Mouse (Mus musculus) MEL (cell line): ENCODE measurements around the gene Lipc.

Experiments used
- CTCF ChIP-seq, 3 experiments: IDR thresholded peaks in 2 of 3; conservative IDR thresholded peaks in 1 of 3; 2 replicates each; pipeline ENCODE4 v1.5.1; 2011 to 2012; ENCODE audit warnings: low read length in 3 of 3, low read depth in 2 of 3, mild to moderate bottlenecking in 2 of 3, improper control_type of control experiment in 1 of 3, inconsistent platforms in 1 of 3, mixed read lengths in 1 of 3, moderate library complexity in 1 of 3; ENCODE audit not compliant: control insufficient read depth in 1 of 3, insufficient read depth in 1 of 3, poor library complexity in 1 of 3, severe bottlenecking in 1 of 3
- E2F4 ChIP-seq: IDR thresholded peaks from 2 replicates; pipeline ENCODE4 v1.6.1; 2011; ENCODE audit warnings: low read depth, low read length, improper control_type of control experiment, borderline replicate concordance
- ELF1 ChIP-seq: IDR thresholded peaks from 2 replicates; pipeline ENCODE4 v1.6.1; 2014; ENCODE audit warnings: low read depth, mild to moderate bottlenecking, inconsistent platforms, low read length, improper control_type of control experiment, moderate library complexity
- MAX ChIP-seq: IDR thresholded peaks from 2 replicates; pipeline ENCODE4 v1.6.1; 2011; ENCODE audit warnings: low read length, improper control_type of control experiment
- MYB ChIP-seq: IDR thresholded peaks from 2 replicates; pipeline ENCODE4 v1.6.1; 2011; ENCODE audit warnings: mild to moderate bottlenecking, low read depth, low read length, improper control_type of control experiment
- NRF1 ChIP-seq: IDR thresholded peaks from 2 replicates; pipeline ENCODE4 v1.6.1; 2014; ENCODE audit warnings: low read depth, mild to moderate bottlenecking, inconsistent platforms, low read length, improper control_type of control experiment, moderate library complexity; ENCODE audit not compliant: poor library complexity, insufficient read depth, severe bottlenecking
- POLR2A ChIP-seq, 2 experiments: IDR thresholded peaks; 2 replicates each; pipeline ENCODE4 v1.6.1; 2011 to 2012; ENCODE audit warnings: low read length in 2 of 2, mild to moderate bottlenecking in 2 of 2, control low read depth in 1 of 2, improper control_type of control experiment in 1 of 2, low read depth in 1 of 2, moderate library complexity in 1 of 2; ENCODE audit not compliant: control insufficient read depth in 1 of 2, insufficient read depth in 1 of 2, poor library complexity in 1 of 2
- POLR2AphosphoS2 ChIP-seq: IDR thresholded peaks from 2 replicates; pipeline ENCODE4 v1.6.1; 2011; ENCODE audit warnings: low read length, improper control_type of control experiment
- RCOR1 ChIP-seq: IDR thresholded peaks from 2 replicates; pipeline ENCODE4 v1.6.1; 2012; ENCODE audit warnings: low read depth, mild to moderate bottlenecking, inconsistent platforms, low read length, improper control_type of control experiment
- USF1 ChIP-seq: IDR thresholded peaks from 2 replicates; pipeline ENCODE4 v1.6.1; 2014; ENCODE audit warnings: low read depth, mild to moderate bottlenecking, inconsistent platforms, low read length, improper control_type of control experiment, moderate library complexity
- ZC3H11A ChIP-seq: IDR thresholded peaks from 2 replicates; pipeline ENCODE4 v1.6.1; 2012; ENCODE audit warnings: low read depth, mild to moderate bottlenecking, inconsistent platforms, low read length, improper control_type of control experiment

GRCm38 (mm10) chr9:70981721-70982120, 29.7 kb upstream of the Lipc start:
- TF ChIP-seq MAX (no peak), RCOR1 (no peak), POLR2A (IDR thresholded peaks at IDR 0.05; ENCODE audit: control insufficient read depth in 1 of 2, insufficient read depth in 1 of 2, low read depth in 1 of 2, low read length in 2 of 2, poor library complexity in 1 of 2) (no peak), ZC3H11A (no peak), CTCF (IDR thresholded peaks at IDR 0.05 in 2 of 3, conservative IDR thresholded peaks at IDR 0.05 in 1 of 3; ENCODE audit: control insufficient read depth in 1 of 3, insufficient read depth in 1 of 3, low read depth in 2 of 3, low read length in 3 of 3, poor library complexity in 1 of 3, severe bottlenecking in 1 of 3) (no peak), E2F4 (no peak), USF1 (no peak), ELF1 (no peak), MYB (no peak), POLR2AphosphoS2 (no peak), NRF1 (no peak)
